18 mouse cellular contexts compared by ENCODE assay signal in genomic region chr2:57353722-57354432, GRCm38 (mm10).
DNase-seq lines count a peak whose midpoint lies in the region; ATAC-seq lines count a peak whose summit lies in the region.
"Had no signal": no experiment of that assay in that cellular context is flagged by ENCODE, and none has a peak within 500 bp of the region (broad histone marks: within the 10 kb centered on the region; RNA-seq: fewer than 3 reads in every experiment).

No protein-coding gene starts in this region.

- no peak overlapping the region for H3K4me3 ChIP-seq in embryonic facial prominence, embryonic 13.5 days
- H3K4me3 ChIP-seq in embryonic facial prominence, embryonic 10.5 days, result no peak overlapping the region
- H3K4me3 ChIP-seq in liver, embryonic 11.5 days (ENCODE audit: low read depth, low read length), result no peak overlapping the region
- H3K4me3 ChIP-seq: forebrain, embryonic 13.5 days; liver, embryonic 13.5 days had no signal

- no peaks in the 10 kb centered on the region for H3K27me3 ChIP-seq in embryonic facial prominence, embryonic 13.5 days
- H3K27me3 ChIP-seq in embryonic facial prominence, embryonic 10.5 days (replicated peaks; ENCODE audit: low read depth, poor library complexity, severe bottlenecking), result no peaks in the 10 kb centered on the region
- H3K27me3 ChIP-seq in liver, embryonic 11.5 days (replicated peaks; ENCODE audit: control insufficient read depth, insufficient read depth, low read length), result no peaks in the 10 kb centered on the region
- H3K27me3 ChIP-seq: forebrain, embryonic 13.5 days; liver, embryonic 13.5 days had no signal

- no peak for DNase-seq in embryonic facial prominence, embryonic 10.5 days (ENCODE audit: low spot score)
- DNase-seq in Muller cell, postnatal 12 days (ENCODE audit: inconsistent ontology term), result peak; percentile 65
- DNase-seq in fibroblast of lung, adult 2 months (ENCODE audit: low read depth), result peak; percentile 76
- peak; percentile 40 for DNase-seq in lung, postnatal 36 days
- DNase-seq in liver, embryonic 11.5 days (ENCODE audit: low spot score), result no peak
- no peak for DNase-seq in B cell, adult 2 months
- DNase-seq in layer of hippocampus, adult 18-20 months (ENCODE audit: low spot score in 2 of 2), result no peak
- DNase-seq: adrenal gland, postnatal 10 days; cerebellum, adult 9-11 months; gastrocnemius, postnatal 36 days; kidney, adult 8-10 months; kidney, postnatal 14 days; left cerebral cortex, postnatal 4 days; liver, embryonic 13.5 days; midbrain, embryonic 14.5 days; thymus, postnatal 25 days had no signal

- H3K9ac ChIP-seq in embryonic facial prominence, embryonic 13.5 days, result no peak overlapping the region
- no peak overlapping the region for H3K9ac ChIP-seq in liver, embryonic 11.5 days (ENCODE audit: low read depth, low read length)
- H3K9ac ChIP-seq: forebrain, embryonic 13.5 days; liver, embryonic 13.5 days had no signal

- H3K27ac ChIP-seq in embryonic facial prominence, embryonic 13.5 days, result no peak overlapping the region
- no peak overlapping the region for H3K27ac ChIP-seq in embryonic facial prominence, embryonic 10.5 days (replicated peaks)
- H3K27ac ChIP-seq in liver, embryonic 11.5 days (ENCODE audit: low read depth, low read length), result no peak overlapping the region
- H3K27ac ChIP-seq: forebrain, embryonic 13.5 days; liver, embryonic 13.5 days had no signal

- no peaks in the 10 kb centered on the region for H3K9me3 ChIP-seq in embryonic facial prominence, embryonic 13.5 days
- H3K9me3 ChIP-seq in embryonic facial prominence, embryonic 10.5 days, result no peaks in the 10 kb centered on the region
- H3K9me3 ChIP-seq in liver, embryonic 11.5 days (ENCODE audit: control insufficient read depth, low read length), result no peaks in the 10 kb centered on the region
- H3K9me3 ChIP-seq: forebrain, embryonic 13.5 days; liver, embryonic 13.5 days had no signal

- ATAC-seq in embryonic facial prominence, embryonic 13.5 days (ENCODE audit: insufficient number of reproducible peaks, insufficient read depth, low FRiP score, low TSS enrichment, low read depth), result 0 out of 2 replicates have a peak, but pooled peaks have one; percentile 56
- ATAC-seq in liver, embryonic 11.5 days (replicated peaks; ENCODE audit: low FRiP score), result no peak
- ATAC-seq: forebrain, embryonic 13.5 days had no signal

- peaks cover 11% of the 10 kb centered on the region for H3K4me1 ChIP-seq in embryonic facial prominence, embryonic 13.5 days
- H3K4me1 ChIP-seq in embryonic facial prominence, embryonic 10.5 days, result peaks cover 4% of the 10 kb centered on the region; the same call in 1 of the 2 replicates
- H3K4me1 ChIP-seq in liver, embryonic 11.5 days (replicated peaks; ENCODE audit: control insufficient read depth, insufficient read depth, low read length), result no peaks in the 10 kb centered on the region

- no peaks in the 10 kb centered on the region for H3K36me3 ChIP-seq in embryonic facial prominence, embryonic 13.5 days
- peaks cover 8% of the 10 kb centered on the region for H3K36me3 ChIP-seq in embryonic facial prominence, embryonic 10.5 days (replicated peaks)
- no peaks in the 10 kb centered on the region for H3K36me3 ChIP-seq in liver, embryonic 11.5 days (ENCODE audit: control insufficient read depth, insufficient read depth, low read length)
- H3K36me3 ChIP-seq: liver, embryonic 13.5 days had no signal

- WGBS in embryonic facial prominence, embryonic 13.5 days, result 81% methylated on average over 9 of the region's 9 CpGs
- WGBS in embryonic facial prominence, embryonic 10.5 days, result 91% methylated on average over 9 of the region's 9 CpGs
- WGBS in liver, embryonic 11.5 days, result 82% methylated on average over 9 of the region's 9 CpGs

- H3K4me2 ChIP-seq in embryonic facial prominence, embryonic 13.5 days, result no peak overlapping the region
- H3K4me2 ChIP-seq in liver, embryonic 11.5 days, result no peak overlapping the region
- H3K4me2 ChIP-seq: forebrain, embryonic 13.5 days; liver, embryonic 13.5 days had no signal

Comparison
In these comparisons a context has a peak if more than half of its experiments do, and no peak if none do; other contexts are left out.
1. DNase-seq: peak in Muller cell, postnatal 12 days (single experiment), fibroblast of lung, adult 2 months (single experiment) and lung, postnatal 36 days (single experiment); none in embryonic facial prominence, embryonic 10.5 days (single experiment), liver, embryonic 11.5 days (single experiment), B cell, adult 2 months (0 of 2) and layer of hippocampus, adult 18-20 months (0 of 2).